Mouse (Mus musculus): ENCODE measurements at regions not wholly inside any gene's neighbourhood (a gene's known extent, or its start where the extent isn't known, plus 50 kb on each side); places are given as distances from the start of the nearest gene placed in this dataset.

DNA sequence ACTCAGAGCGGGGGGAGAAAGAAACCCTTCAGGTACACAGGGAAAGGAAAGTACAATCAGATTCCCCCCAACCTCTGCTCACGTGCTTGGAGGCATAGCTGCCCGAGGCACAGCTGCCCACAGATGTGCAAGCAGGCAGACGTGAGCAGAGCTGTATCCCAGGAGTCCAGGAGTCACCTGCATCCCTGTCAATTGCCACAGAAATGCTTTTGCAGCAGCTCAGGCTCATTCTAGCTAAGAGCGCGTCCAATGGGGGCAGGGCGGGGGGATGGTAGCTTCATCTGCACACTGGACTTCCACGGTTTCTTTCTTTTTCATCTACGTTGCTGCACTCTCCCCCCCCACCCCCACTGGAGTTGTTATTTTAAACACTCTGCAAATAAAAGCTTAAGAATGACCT lies 66.0 kb upstream of the Fat4 start:
- DNase-seq = no peak

DNA sequence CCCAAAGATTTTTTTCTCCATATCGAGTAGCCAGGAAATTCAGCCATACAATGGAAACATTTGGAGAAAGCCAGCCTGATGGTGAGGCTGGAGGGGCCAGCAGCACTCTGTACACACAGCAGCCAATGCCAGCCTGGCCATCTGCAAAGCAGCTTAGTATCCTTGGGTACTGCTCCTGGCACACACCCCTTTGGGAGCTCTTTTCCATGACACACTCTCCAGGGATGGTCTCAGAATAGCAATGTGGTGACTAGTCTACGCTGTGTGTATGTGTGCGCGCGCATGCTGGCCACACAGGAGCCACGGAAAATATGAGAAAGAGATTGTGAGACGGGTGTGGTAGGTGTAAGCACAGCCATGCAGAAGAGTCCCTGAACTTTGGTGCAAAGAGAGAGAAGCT lies 66.4 kb upstream of the Fat4 start:
- DNase-seq = no peak

DNA sequence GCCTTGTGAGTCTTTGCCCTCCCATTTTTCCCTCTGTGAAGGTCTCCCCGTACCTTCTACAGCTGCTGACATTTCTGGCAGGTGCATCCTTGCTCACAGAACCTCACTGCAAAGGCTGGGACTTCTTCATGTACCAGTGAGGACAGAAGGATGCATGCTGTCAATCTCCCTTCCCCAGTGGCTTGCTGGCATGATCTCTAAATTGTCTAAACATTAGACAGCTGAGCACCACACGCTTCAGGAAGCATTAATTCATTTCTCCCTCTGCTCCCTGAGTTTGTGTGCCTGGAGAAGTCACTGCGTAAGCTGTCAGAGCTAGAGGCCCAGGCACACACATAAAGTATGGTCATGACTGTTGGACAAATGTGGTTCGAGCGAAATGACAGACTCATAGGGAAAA lies 69.1 kb upstream of the Fat4 start:
- DNase-seq = no peak

DNA sequence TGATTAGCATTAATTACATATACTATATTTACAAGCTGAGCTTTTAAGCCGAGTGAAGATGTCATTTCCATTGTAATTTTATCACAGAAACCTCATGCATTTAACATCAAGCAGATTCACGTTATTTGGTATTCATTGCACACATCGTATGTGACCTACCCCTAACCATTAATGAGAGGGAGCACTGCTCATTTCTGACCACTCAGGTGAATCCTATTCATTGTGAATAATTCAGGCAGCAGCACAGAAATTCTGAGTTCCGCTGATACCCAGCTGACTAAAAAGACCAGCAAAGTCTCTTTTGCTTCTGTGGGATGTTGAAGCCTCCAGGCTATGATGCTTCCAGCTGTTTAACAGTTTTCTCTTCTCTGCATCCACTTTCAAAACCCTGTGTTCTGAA lies 74.3 kb upstream of the Fat4 start:
- no peak for DNase-seq

- no peak for DNase-seq
Observed at GRCm38 (mm10) chr3:38811635-38812034, 75.1 kb upstream of the Fat4 start.

DNA sequence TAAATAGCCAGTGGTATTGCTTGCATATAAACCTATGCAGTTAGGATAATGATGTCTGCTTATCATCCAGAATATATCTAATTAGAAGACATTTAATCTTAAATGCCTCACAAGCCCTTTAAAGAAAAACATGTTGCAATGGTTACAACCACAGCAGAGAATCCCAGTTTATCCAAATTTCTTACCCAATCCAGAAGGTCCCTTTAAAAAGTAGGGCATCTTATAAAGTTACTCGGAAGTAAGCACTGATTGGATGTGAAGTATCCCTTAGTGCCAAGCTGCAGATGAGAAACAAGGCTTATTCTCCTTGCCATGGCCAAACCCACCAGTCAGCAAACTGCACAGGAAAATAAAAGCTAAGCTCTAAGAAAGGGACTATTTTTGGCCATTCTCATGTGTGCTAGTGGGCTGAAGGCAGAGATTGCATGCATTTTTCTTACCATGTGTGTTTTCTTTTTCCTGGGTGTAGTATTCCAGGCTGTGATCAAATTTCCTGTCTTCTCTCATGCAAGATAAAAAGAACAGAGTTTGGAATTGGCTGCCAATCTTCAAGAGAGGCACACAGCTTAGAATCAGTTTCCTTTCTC lies 80.2 kb upstream of the Fat4 start:
- no peak for DNase-seq

- peak; percentile 16 for DNase-seq
Observed at GRCm38 (mm10) chr3:38806036-38806435, 80.7 kb upstream of the Fat4 start.

GRCm38 (mm10) chr3:38795646-38796301 lies 91.0 kb upstream of the Fat4 start:
- DNase-seq = no peak

- DNase-seq = peak; percentile 36
Observed at GRCm38 (mm10) chr3:38793221-38793620, 93.5 kb upstream of the Fat4 start.

DNA sequence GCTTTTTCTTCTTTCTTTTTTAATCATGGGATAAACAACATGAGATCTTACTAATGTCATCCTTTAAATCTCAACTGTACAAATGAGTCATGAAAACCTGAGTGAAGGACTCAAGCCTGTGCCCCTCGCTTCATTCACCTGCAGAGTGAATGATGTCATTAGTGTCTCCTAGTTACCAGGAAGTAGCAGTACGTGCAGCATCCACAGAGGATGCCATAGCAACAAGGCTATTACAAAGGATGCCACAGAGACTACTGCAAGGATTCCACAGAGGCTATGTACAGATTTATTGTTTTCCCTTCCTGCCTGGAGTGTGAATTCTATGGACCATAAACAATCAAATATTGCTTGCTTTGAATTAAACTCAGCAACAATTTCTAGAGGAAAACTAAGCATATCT lies 98.0 kb upstream of the Fat4 start:
- DNase-seq = no peak

GRCm38 (mm10) chr3:38783711-38784110 lies 103.0 kb upstream of the Fat4 start:
- DNase-seq = no peak

- DNase-seq = no peak
Observed at GRCm38 (mm10) chr3:38783051-38783450, 103.7 kb upstream of the Fat4 start.

DNA sequence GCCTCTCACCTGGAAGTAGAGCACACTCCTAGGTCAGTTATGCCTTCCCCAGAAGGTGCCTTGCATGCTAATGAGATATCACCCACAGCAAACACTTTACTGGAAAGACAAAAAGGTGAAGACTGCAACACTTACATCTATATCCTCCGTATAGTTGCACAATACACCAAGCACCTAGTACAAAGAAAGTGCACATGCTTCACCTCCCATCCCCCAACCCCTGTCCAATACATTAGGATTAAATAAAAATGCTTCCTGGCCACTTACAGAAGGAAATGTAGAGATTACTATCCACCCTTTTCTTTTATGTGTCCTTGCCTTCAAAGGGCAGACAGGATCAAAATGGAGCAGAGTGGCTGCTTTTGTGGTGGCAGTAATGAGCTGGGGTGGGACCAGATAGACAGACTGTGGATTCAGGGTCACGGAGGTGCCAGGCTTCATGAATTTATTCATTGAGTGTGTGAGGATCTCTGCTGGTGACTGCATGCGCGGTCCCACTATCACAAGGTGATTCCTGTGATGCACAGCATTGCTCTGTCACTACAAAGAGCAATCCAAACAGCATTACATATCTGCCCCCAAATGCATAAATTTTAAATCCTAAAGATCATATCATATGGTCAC lies 109.9 kb upstream of the Fat4 start:
- no peak for DNase-seq

- DNase-seq = no peak
Observed at GRCm38 (mm10) chr3:38754632-38755123, 132.1 kb upstream of the Fat4 start.

GRCm38 (mm10) chr3:38753446-38754205 lies 133.1 kb upstream of the Fat4 start:
- DNase-seq = no peak

- DNase-seq = no peak
Observed at GRCm38 (mm10) chr3:38742155-38742554, 144.6 kb upstream of the Fat4 start.

DNA sequence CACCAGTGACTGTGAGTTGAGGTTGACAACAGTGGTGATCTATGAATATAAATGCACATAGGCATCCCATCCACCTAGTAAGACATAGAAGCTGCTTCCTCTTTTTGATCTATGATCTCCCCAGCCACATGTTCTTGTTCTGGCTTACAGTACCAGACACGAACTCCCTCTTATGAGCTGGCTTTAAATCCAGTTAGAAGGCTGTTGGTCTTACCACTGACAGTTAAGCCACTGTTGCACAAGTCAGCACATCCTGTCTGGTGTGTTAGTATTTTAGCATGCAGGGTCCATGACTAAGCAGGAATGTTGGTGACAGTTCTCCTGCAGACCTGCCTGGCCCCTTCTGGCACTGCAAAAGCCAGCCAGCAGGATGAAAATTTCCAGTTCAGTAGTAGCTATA lies 164.1 kb upstream of the Fat4 start:
- DNase-seq = no peak

DNA sequence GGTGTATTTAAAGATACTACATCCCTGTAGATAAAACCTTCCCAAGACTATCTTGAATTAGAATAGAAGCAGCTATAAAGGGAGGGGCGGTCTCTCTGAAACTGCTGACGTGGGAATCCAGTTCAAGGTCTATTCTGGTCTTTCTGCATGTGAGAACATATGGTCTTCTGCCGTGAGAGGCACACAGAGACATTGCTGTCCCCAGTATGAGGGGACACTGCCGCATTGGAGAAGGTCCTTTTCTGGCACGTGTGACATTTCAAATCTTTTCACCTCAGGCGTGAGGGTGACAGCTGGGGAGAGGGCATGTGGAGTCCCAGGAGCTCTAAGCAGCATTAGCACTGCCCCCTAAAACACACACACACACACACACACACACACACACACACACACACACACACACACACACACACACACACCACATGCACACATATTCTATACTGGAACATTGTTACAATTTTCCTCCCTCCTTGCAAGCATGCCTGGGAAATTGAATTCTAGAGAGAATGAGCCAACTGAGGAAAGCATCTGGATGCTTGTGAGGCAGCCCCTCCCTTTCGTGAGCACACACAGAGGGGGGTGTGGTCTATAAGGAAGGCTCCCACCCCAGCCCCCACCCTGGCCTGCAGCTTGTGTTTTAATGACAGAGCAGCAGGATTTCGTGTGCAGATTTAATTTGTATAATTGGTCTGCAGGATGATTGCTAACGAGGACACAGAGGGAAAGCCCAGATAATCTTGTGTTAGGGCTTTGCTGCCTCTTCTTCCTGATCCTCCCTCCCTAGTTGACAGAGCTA lies 174.5 kb upstream of the Fat4 start:
- no peak for DNase-seq

DNA sequence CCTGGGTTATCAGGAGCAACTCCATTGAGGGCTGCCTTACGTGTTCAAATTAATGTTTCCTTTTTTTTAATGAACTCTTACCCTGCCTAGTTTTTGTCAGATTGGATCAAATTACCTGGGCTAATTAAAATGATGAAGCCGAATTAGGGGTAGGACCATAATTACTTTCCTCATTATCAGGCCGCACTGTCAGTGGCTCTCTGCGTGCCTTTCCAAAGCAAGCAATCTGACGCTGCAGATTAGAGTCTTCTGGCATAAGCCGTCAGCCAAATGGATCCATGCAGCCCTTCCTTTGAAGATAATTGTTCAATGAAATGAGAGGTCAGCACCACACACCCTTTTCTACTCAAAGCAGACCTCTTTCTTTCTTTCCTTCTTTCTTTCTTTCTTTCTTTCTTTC lies 175.5 kb upstream of the Fat4 start:
- no peak for DNase-seq

DNA sequence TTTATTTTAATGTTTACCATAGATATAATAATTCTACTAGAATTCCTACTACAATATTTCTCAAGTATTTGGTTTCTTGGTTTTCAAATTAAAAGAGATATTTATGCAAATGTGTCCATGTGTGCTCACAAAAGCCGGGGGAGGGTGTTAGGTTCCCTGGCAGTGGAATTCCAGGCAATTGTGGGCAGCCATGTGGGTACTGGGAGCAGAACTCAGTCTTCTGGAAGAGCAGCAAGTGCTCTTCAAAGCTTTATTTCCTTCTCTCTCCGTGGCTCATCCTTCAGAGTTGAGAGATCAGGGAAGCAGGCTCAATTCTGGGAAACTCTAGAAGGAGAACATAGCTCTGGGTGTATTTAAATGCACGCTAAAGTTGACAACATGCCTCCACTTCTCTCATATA lies 178.8 kb upstream of the Fat4 start:
- no peak for DNase-seq

DNA sequence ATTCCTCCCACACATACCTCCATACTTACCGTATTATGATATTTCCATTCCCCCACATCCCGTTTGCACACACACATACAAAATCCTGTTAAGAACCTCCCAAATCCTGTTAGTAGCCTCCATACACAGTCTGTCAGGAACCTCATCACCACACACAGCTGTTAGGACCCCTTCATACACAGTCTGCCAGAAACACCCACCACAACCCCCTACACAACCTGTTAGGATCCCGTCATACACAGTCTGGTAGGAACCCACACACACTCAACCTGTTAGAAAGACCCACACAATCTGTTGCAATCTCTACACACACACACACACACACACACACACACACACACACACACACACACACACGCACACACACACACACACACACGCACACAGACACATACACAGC lies 187.5 kb upstream of the Fat4 start:
- no peak for DNase-seq

DNA sequence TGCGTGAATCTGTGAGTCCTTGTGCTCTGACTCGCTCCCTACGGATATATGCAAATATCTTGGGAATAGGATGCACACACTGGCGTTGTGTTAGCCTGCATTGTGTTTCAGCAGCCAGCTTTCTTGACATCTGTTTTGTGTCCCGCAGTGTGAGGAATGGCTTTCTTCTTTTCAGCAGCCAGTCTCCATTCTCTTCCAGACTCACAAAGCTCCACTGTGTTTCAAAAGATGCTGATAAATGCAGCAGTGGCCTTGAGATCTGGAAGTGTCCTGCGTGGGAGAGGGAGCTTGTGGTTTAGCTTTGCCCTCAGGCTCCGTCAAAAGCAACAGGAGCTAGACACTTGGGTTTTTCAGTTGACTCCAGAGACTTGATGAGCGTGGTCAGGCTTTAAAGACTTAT lies 188.9 kb upstream of the Fat4 start:
- no peak for DNase-seq

DNA sequence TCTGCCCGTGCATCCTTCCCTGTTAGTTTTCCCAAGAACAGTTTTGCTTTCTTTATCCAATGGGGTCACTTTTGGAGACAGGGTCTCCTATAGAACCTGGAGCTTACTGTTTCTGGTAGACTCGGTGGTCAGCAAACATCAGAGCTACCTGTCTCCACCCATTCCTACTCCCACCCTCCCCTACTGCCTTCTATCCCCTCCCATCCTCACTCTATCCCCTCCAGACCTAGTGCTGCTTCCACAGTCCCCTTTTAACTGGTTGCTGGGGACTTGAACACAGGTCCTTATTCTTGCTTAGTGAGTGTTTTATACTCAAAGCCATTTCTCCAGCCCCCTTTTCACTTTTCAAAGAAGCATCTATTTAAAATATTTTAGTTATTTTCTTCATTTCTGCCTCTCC lies 189.4 kb upstream of the Fat4 start:
- no peak for DNase-seq

Data from lung, postnatal 14 days (tissue).